Mouse (Mus musculus): Measurements from ENCODE around the gene Gm572. TPM values are rescaled to one million over a fixed set of nuclear protein-coding genes. Genes with fewer than 3 reads are reported as not detected.

Gm572 gene
- total RNA-seq, 4 experiments from 2014 or later, result 0.23 to 0.44 TPM; not detected in 2

- no peak for DNase-seq (ENCODE audit: low spot score in 2 of 2)
These were observed 20.9 kb downstream of the Gm572 start for GRCm38 (mm10) chr4:148664021-148664420.

- DNase-seq (ENCODE audit: low spot score in 2 of 2), result no peak
These were observed 24.1 kb downstream of the Gm572 start for GRCm38 (mm10) chr4:148667006-148667755.

GRCm38 (mm10) chr4:148671230-148671947 lies 28.3 kb downstream of the Gm572 start:
- DNase-seq (ENCODE audit: low spot score in 2 of 2), result no peak

GRCm38 (mm10) chr4:148675043-148675442 lies 31.9 kb downstream of the Gm572 start:
- DNase-seq (ENCODE audit: low spot score in 2 of 2), result no peak

- no peak for DNase-seq (ENCODE audit: low spot score in 2 of 2)
These were observed 33.3 kb downstream of the Gm572 start for GRCm38 (mm10) chr4:148676188-148676960.

GRCm38 (mm10) chr4:148676961-148677637 lies 34.0 kb downstream of the Gm572 start:
- DNase-seq (ENCODE audit: low spot score in 2 of 2), result no peak

GRCm38 (mm10) chr4:148678105-148678504 lies 35.0 kb downstream of the Gm572 start:
- DNase-seq (ENCODE audit: low spot score in 2 of 2), result no peak

GRCm38 (mm10) chr4:148680505-148681067 lies 37.5 kb downstream of the Gm572 start:
- DNase-seq (ENCODE audit: low spot score in 2 of 2), result no peak

- DNase-seq (ENCODE audit: low spot score in 2 of 2), result peak in 1 of 2 experiments; percentile 37
These were observed 38.3 kb downstream of the Gm572 start for GRCm38 (mm10) chr4:148681429-148681828.

- no peak for DNase-seq (ENCODE audit: low spot score in 2 of 2)
These were observed 39.8 kb downstream of the Gm572 start for GRCm38 (mm10) chr4:148682961-148683360.

- no peak for DNase-seq (ENCODE audit: low spot score in 2 of 2)
These were observed 40.4 kb downstream of the Gm572 start for GRCm38 (mm10) chr4:148683539-148683938.

- DNase-seq (ENCODE audit: low spot score in 2 of 2), result no peak
These were observed 43.4 kb downstream of the Gm572 start for GRCm38 (mm10) chr4:148686491-148686941.

GRCm38 (mm10) chr4:148688091-148688490 lies 45.0 kb downstream of the Gm572 start:
- no peak for DNase-seq (ENCODE audit: low spot score in 2 of 2)

- DNase-seq (ENCODE audit: low spot score in 2 of 2), result no peak
These were observed 48.1 kb downstream of the Gm572 start for GRCm38 (mm10) chr4:148691185-148691584.

- no peak for DNase-seq (ENCODE audit: low spot score in 2 of 2)
These were observed 50.4 kb downstream of the Gm572 start for GRCm38 (mm10) chr4:148693417-148693959.

- DNase-seq (ENCODE audit: low spot score in 2 of 2), result no peak
These were observed 61.6 kb downstream of the Gm572 start for GRCm38 (mm10) chr4:148704756-148705155.

GRCm38 (mm10) chr4:148708836-148709235 lies 65.7 kb downstream of the Gm572 start:
- DNase-seq (ENCODE audit: low spot score in 2 of 2), result no peak

GRCm38 (mm10) chr4:148710446-148710845 lies 67.3 kb downstream of the Gm572 start:
- DNase-seq (ENCODE audit: low spot score in 2 of 2), result no peak

GRCm38 (mm10) chr4:148711323-148711722 lies 68.2 kb downstream of the Gm572 start:
- DNase-seq (ENCODE audit: low spot score in 2 of 2), result no peak

GRCm38 (mm10) chr4:148712632-148713031 lies 69.5 kb downstream of the Gm572 start:
- no peak for DNase-seq (ENCODE audit: low spot score in 2 of 2)

GRCm38 (mm10) chr4:148714064-148714463 lies 70.9 kb downstream of the Gm572 start:
- no peak for DNase-seq (ENCODE audit: low spot score in 2 of 2)
